Mouse (Mus musculus): Measurements from ENCODE around the gene Gm49403.

DNA sequence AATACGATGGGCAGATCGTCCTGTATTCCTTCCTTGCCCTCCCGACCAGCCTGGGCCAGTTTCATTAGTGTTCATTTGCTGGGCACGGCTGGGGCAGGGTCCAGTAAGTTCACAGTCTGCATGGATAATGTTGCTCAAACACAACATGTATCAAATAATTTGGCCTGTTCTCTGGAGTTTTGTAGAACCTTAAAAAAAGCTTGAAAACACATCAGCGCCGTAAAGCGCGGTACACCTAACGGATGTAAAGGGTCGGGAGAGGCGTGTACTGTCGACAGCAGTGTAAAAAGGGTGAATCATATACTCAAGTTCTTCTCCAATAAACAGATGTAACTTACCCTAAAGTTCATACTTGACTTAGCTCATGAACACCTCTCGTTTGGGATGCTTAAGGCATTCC is 14.8 kb downstream of the Gm49403 start:
- no peak for TF ChIP-seq CTCF (IDR thresholded peaks at IDR 0.05; ENCODE audit: low read depth)
- no peak for TF ChIP-seq EP300 (IDR thresholded peaks at IDR 0.05; ENCODE audit: low read depth)

All from heart, postnatal 0 days (tissue).